Mouse (Mus musculus): Measurements from ENCODE around the gene Mbd6.

DNA sequence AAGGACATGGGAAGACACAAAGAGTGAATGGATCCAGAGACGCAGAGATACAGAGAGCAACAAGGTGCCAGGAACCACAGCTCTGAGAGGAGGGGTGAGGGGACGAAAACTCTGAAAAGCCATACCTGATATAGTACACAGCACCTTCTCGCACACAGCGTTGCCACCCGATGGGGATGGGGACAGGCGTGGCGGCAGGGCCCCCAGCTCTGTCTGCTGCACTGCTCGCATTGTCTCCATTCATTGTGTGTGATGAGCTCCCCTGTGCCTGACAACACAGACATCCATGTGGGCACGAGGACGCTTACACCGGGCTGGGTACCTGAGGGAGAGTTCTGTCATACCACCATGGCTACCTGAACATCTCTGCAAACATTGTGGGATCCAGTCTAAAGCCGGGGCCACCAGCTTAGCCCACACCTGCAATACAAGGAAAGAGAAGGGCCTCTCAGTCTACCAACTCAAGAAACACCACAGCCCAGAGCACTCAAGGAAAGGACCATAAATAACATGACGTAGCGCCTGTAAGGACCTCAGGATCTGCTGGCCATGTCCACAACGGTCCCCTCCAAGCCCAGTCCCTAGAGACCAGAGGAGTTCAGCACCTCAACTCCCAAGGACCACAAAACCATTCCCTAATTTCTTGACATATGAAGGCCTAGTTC, 1.4 kb downstream of the Mbd6 start:
- no peak for TF ChIP-seq CTCF (IDR thresholded peaks at IDR 0.05; ENCODE audit: extremely low read depth, insufficient read depth, low read length)
- no peak for TF ChIP-seq POLR2A (IDR thresholded peaks at IDR 0.05; ENCODE audit: extremely low read depth, insufficient read depth, low read length)

Data from cortical plate, adult 2 months (tissue).